Mouse (Mus musculus): Measurements from ENCODE around the gene Shank2. TPM values are rescaled to one million over a fixed set of nuclear protein-coding genes. Genes with fewer than 3 reads are reported as not detected.

Shank2 gene
- polyA plus RNA-seq, 1 experiment = 2.4 TPM

DNA sequence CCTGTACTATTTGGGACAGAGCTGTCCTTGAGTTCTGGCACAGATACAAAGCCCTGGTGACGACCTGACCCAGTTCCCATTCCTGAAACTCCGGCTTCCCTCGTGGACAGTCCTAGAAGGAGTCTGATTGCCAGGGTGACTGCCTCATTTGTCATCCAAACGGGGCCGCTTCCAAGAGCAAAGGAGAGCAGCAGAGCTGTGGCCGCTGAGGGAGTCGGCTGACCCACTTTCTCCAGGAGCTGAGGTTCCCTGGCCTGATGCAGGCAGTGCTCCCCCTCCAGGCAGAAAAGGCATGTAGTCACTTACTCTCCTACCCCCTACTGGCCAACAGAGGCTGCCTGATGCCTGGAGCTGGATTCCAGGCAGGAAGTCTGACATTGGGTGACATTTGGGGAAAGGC, 206.1 kb downstream of the Shank2 start:
- Histone ChIP-seq H3K36me3 (ENCODE audit: control insufficient read depth, insufficient read depth, low read length) (no peaks in the 10 kb centered on the region), H3K27me3 (ENCODE audit: control insufficient read depth, insufficient read depth, low read length) (no peaks in the 10 kb centered on the region), H3K4me3 (ENCODE audit: low read depth, low read length) (no peak overlapping the region), H3K4me1 (ENCODE audit: control insufficient read depth, insufficient read depth, insufficient read length, low read length) (no peaks in the 10 kb centered on the region), H3K27ac (ENCODE audit: insufficient read depth, low read depth, low read length) (no peak overlapping the region)
- TF ChIP-seq CTCF (IDR thresholded peaks at IDR 0.05; ENCODE audit: extremely low read depth, insufficient read length, insufficient replicate concordance, low read depth, low read length) = peak; percentile 36; the same call in 1 of the 2 replicates
- TF ChIP-seq POLR2A (IDR thresholded peaks at IDR 0.05; ENCODE audit: low read depth, low read length) = no peak
- WGBS = 54% methylated on average over 7 of the region's 7 CpGs

GRCm38 (mm10) chr7:144208628-144209027, 206.9 kb downstream of the Shank2 start:
- no peaks in the 10 kb centered on the region for H3K27me3 ChIP-seq (ENCODE audit: control insufficient read depth, insufficient read depth, low read length)
- TF ChIP-seq POLR2A (IDR thresholded peaks at IDR 0.05; ENCODE audit: low read depth, low read length) (no peak), CTCF (IDR thresholded peaks at IDR 0.05; ENCODE audit: extremely low read depth, insufficient read length, insufficient replicate concordance, low read depth, low read length) (no peak)
- H3K4me1 ChIP-seq (ENCODE audit: control insufficient read depth, insufficient read depth, insufficient read length, low read length) = no peaks in the 10 kb centered on the region
- H3K4me3 ChIP-seq (ENCODE audit: low read depth, low read length) = no peak overlapping the region
- no peaks in the 10 kb centered on the region for H3K36me3 ChIP-seq (ENCODE audit: control insufficient read depth, insufficient read depth, low read length)
- H3K27ac ChIP-seq (ENCODE audit: insufficient read depth, low read depth, low read length) = no peak overlapping the region
- WGBS = 94% methylated on average over 1 of the region's 1 CpGs

DNA sequence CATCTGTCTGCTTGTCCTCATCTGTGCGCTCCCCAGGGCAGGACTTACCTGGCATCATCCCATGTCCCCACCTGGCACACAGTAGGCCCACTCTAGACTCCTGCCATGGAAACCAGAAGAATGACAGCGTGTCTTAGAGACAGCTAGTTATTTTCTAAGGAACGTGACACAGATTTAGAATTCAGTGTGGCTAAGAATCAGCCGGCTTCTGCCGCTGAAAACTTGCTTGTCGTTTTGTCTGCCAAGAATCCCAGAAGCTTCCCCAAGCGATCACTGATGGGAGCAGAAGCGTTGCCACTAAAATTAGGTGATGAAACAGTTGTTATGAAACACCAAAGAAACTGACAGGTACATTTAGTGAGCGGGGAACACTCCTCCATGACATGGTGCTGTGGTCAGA, 208.8 kb downstream of the Shank2 start:
- Histone ChIP-seq H3K27ac (ENCODE audit: insufficient read depth, low read depth, low read length) (no peak overlapping the region), H3K4me1 (ENCODE audit: control insufficient read depth, insufficient read depth, insufficient read length, low read length) (no peaks in the 10 kb centered on the region), H3K36me3 (ENCODE audit: control insufficient read depth, insufficient read depth, low read length) (no peaks in the 10 kb centered on the region), H3K27me3 (ENCODE audit: control insufficient read depth, insufficient read depth, low read length) (no peaks in the 10 kb centered on the region), H3K4me3 (ENCODE audit: low read depth, low read length) (no peak overlapping the region)
- TF ChIP-seq CTCF (IDR thresholded peaks at IDR 0.05; ENCODE audit: extremely low read depth, insufficient read length, insufficient replicate concordance, low read depth, low read length) (no peak), POLR2A (IDR thresholded peaks at IDR 0.05; ENCODE audit: low read depth, low read length) (no peak)
- WGBS = 90% methylated on average over 9 of the region's 9 CpGs

DNA sequence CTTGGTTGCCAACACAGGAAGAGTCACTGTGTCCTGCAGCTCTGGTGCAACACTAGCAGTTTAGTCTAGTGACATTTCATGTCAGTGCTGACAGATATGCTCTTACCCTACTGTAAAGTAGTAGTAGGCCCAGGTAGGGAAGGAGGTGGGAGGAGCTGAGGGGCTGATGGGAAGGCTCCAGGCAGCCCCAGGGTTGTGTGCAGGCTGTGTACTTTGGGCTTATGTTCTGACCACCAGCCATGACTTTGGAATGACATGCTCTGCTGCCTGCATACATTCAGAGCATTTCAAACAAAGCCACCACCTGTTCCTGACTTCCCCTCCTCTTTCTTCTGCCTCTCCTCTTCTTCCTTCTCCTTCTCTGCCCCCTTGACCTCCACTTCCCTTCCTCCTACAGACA, 211.0 kb downstream of the Shank2 start:
- no peaks in the 10 kb centered on the region for H3K27me3 ChIP-seq (ENCODE audit: control insufficient read depth, insufficient read depth, low read length)
- no peak for TF ChIP-seq POLR2A (IDR thresholded peaks at IDR 0.05; ENCODE audit: low read depth, low read length)
- no peak for TF ChIP-seq CTCF (IDR thresholded peaks at IDR 0.05; ENCODE audit: extremely low read depth, insufficient read length, insufficient replicate concordance, low read depth, low read length)
- no peak overlapping the region for H3K27ac ChIP-seq (ENCODE audit: insufficient read depth, low read depth, low read length)
- H3K36me3 ChIP-seq (ENCODE audit: control insufficient read depth, insufficient read depth, low read length) = no peaks in the 10 kb centered on the region
- H3K4me3 ChIP-seq (ENCODE audit: low read depth, low read length) = no peak overlapping the region
- no peaks in the 10 kb centered on the region for H3K4me1 ChIP-seq (ENCODE audit: control insufficient read depth, insufficient read depth, insufficient read length, low read length)

GRCm38 (mm10) chr7:144217192-144217591, 215.5 kb downstream of the Shank2 start:
- Histone ChIP-seq H3K27me3 (ENCODE audit: control insufficient read depth, insufficient read depth, low read length) (no peaks in the 10 kb centered on the region), H3K4me1 (ENCODE audit: control insufficient read depth, insufficient read depth, insufficient read length, low read length) (no peaks in the 10 kb centered on the region), H3K27ac (ENCODE audit: insufficient read depth, low read depth, low read length) (no peak overlapping the region), H3K36me3 (ENCODE audit: control insufficient read depth, insufficient read depth, low read length) (no peaks in the 10 kb centered on the region), H3K4me3 (ENCODE audit: low read depth, low read length) (no peak overlapping the region)
- 9% methylated on average over 3 of the region's 3 CpGs for WGBS
- TF ChIP-seq CTCF (IDR thresholded peaks at IDR 0.05; ENCODE audit: extremely low read depth, insufficient read length, insufficient replicate concordance, low read depth, low read length) (peak; percentile 90; the same call in 1 of the 2 replicates), POLR2A (IDR thresholded peaks at IDR 0.05; ENCODE audit: low read depth, low read length) (no peak)

GRCm38 (mm10) chr7:144228683-144229082, 227.0 kb downstream of the Shank2 start:
- no peaks in the 10 kb centered on the region for H3K36me3 ChIP-seq (ENCODE audit: control insufficient read depth, insufficient read depth, low read length)
- H3K4me1 ChIP-seq (ENCODE audit: control insufficient read depth, insufficient read depth, insufficient read length, low read length) = no peaks in the 10 kb centered on the region
- TF ChIP-seq POLR2A (IDR thresholded peaks at IDR 0.05; ENCODE audit: low read depth, low read length) = no peak
- no peak for TF ChIP-seq CTCF (IDR thresholded peaks at IDR 0.05; ENCODE audit: extremely low read depth, insufficient read length, insufficient replicate concordance, low read depth, low read length)
- no peaks in the 10 kb centered on the region for H3K27me3 ChIP-seq (ENCODE audit: control insufficient read depth, insufficient read depth, low read length)
- no peak overlapping the region for H3K4me3 ChIP-seq (ENCODE audit: low read depth, low read length)
- WGBS = 87% methylated on average over 5 of the region's 5 CpGs
- H3K27ac ChIP-seq (ENCODE audit: insufficient read depth, low read depth, low read length) = no peak overlapping the region

- TF ChIP-seq POLR2A (IDR thresholded peaks at IDR 0.05; ENCODE audit: low read depth, low read length) (no peak), CTCF (IDR thresholded peaks at IDR 0.05; ENCODE audit: extremely low read depth, insufficient read length, insufficient replicate concordance, low read depth, low read length) (no peak)
- H3K4me1 ChIP-seq (ENCODE audit: control insufficient read depth, insufficient read depth, insufficient read length, low read length) = no peaks in the 10 kb centered on the region
- no peaks in the 10 kb centered on the region for H3K36me3 ChIP-seq (ENCODE audit: control insufficient read depth, insufficient read depth, low read length)
- H3K4me3 ChIP-seq (ENCODE audit: low read depth, low read length) = no peak overlapping the region
- no peaks in the 10 kb centered on the region for H3K27me3 ChIP-seq (ENCODE audit: control insufficient read depth, insufficient read depth, low read length)
- 75% methylated on average over 1 of the region's 1 CpGs for WGBS
- no peak overlapping the region for H3K27ac ChIP-seq (ENCODE audit: insufficient read depth, low read depth, low read length)
These were observed 227.7 kb downstream of the Shank2 start for GRCm38 (mm10) chr7:144229421-144229820.

All from small intestine, adult 2 months (tissue).